Mouse (Mus musculus): ENCODE measurements around the gene Pgf. TPM values are rescaled to one million over a fixed set of nuclear protein-coding genes. Genes with fewer than 3 reads are reported as not detected.

Gene Pgf
- polyA plus RNA-seq, 2 experiments from 2014 or later: not detected

GRCm38 (mm10) chr12:85121806-85122459 is 55.7 kb downstream of the Pgf start:
- ATAC-seq: no peak

Other genes starting within 250 kb of the Pgf start
- gene Fcf1, start 206.9 kb downstream of the Pgf start, polyA plus RNA-seq (2017; shearing (Covaris generic)): 100 to 1,000 TPM; 189 to 203 TPM
- gene Arel1, start 206.9 kb downstream of the Pgf start, polyA plus RNA-seq (2017; shearing (Covaris generic)): 10 to 100 TPM; 28.4 to 28.7 TPM
- gene Ylpm1, start 181.5 kb downstream of the Pgf start, polyA plus RNA-seq (2017; shearing (Covaris generic)): 10 to 100 TPM; 35.5 to 43.3 TPM
- 1 to 10 TPM; 3.4 to 5.5 TPM for gene Prox2, start 67.0 kb downstream of the Pgf start, polyA plus RNA-seq (2017; shearing (Covaris generic))
- gene Dlst, start 67.0 kb downstream of the Pgf start, polyA plus RNA-seq (2017; shearing (Covaris generic)): 10 to 100 TPM; 57.2 to 73.7 TPM
- under 1 TPM; 0.28 to 0.43 TPM for gene Rps6kl1, start 26.5 kb downstream of the Pgf start, polyA plus RNA-seq (2017; shearing (Covaris generic))
- 10 to 100 TPM; 67.3 to 94.7 TPM for gene Eif2b2, start 41.7 kb upstream of the Pgf start, polyA plus RNA-seq (2017; shearing (Covaris generic))
- gene Mlh3, start 92.8 kb upstream of the Pgf start, polyA plus RNA-seq (2017; shearing (Covaris generic)): 10 to 100 TPM; 11.9 to 17.2 TPM
- gene Acyp1, start 110.6 kb upstream of the Pgf start, polyA plus RNA-seq (2017; shearing (Covaris generic)): 10 to 100 TPM; 55.7 to 59.0 TPM
- under 1 TPM; 0.39 to 0.65 TPM for gene Zc2hc1c, start 110.8 kb upstream of the Pgf start, polyA plus RNA-seq (2017; shearing (Covaris generic))
- gene Nek9, start 161.6 kb upstream of the Pgf start, polyA plus RNA-seq (2017; shearing (Covaris generic)): 10 to 100 TPM; 11.2 to 13.9 TPM
- gene Tmed10, start 197.1 kb upstream of the Pgf start, polyA plus RNA-seq (2017; shearing (Covaris generic)): 100 to 1,000 TPM; 211 to 243 TPM

All from CD4-positive, CD25-positive, alpha-beta regulatory T cell, adult 4 months (primary cell).